Mouse (Mus musculus) CH12.LX (cell line): ENCODE results near the gene Hlcs.

Source experiments
- CTCF ChIP-seq, 2 experiments: IDR thresholded peaks in 1 of 2; conservative IDR thresholded peaks in 1 of 2; 2 replicates each; pipeline ENCODE4 v1.5.1; 2011 to 2012; ENCODE audit warnings: low read depth in 2 of 2, low read length in 2 of 2, improper control_type of control experiment in 1 of 2, inconsistent platforms in 1 of 2, mild to moderate bottlenecking in 1 of 2, moderate library complexity in 1 of 2
- EP300 ChIP-seq: IDR thresholded peaks from 2 replicates; pipeline ENCODE4 v1.6.1; 2011; ENCODE audit warnings: low read length, improper control_type of control experiment
- IRF4 ChIP-seq: IDR thresholded peaks from 2 replicates; pipeline ENCODE4 v1.6.1; 2014; ENCODE audit warnings: low read depth, mild to moderate bottlenecking, inconsistent platforms, low read length, improper control_type of control experiment
- JUN ChIP-seq: IDR thresholded peaks from 2 replicates; pipeline ENCODE4 v1.6.1; 2011; ENCODE audit warnings: low read depth, mild to moderate bottlenecking, low read length, improper control_type of control experiment, moderate library complexity; ENCODE audit not compliant: insufficient read depth
- KAT2A ChIP-seq: IDR thresholded peaks from 2 replicates; pipeline ENCODE4 v1.6.1; 2012; ENCODE audit warnings: low read length, improper control_type of control experiment, inconsistent platforms; ENCODE audit not compliant: insufficient replicate concordance
- MAX ChIP-seq: IDR thresholded peaks from 2 replicates; pipeline ENCODE4 v1.6.1; 2011; ENCODE audit warnings: low read length, improper control_type of control experiment
- MAZ ChIP-seq: IDR thresholded peaks from 2 replicates; pipeline ENCODE4 v1.6.1; 2012; ENCODE audit warnings: low read depth, mild to moderate bottlenecking, inconsistent platforms, low read length, improper control_type of control experiment, moderate library complexity
- MYC ChIP-seq: IDR thresholded peaks from 2 replicates; pipeline ENCODE4 v1.6.1; 2011; ENCODE audit warnings: low read depth, mild to moderate bottlenecking, improper control_type of control experiment, low read length
- POLR2AphosphoS2 ChIP-seq: IDR thresholded peaks from 2 replicates; pipeline ENCODE4 v1.6.1; 2011; ENCODE audit warnings: low read depth, low read length, improper control_type of control experiment
- SIN3A ChIP-seq: IDR thresholded peaks from 2 replicates; pipeline ENCODE4 v1.6.1; 2012; ENCODE audit warnings: low read length, improper control_type of control experiment, inconsistent platforms
- UBTF ChIP-seq: IDR thresholded peaks from 2 replicates; pipeline ENCODE4 v1.6.1; 2012; ENCODE audit warnings: low read depth, mild to moderate bottlenecking, inconsistent platforms, low read length, improper control_type of control experiment, moderate library complexity
- ZKSCAN1 ChIP-seq: IDR thresholded peaks from 2 replicates; pipeline ENCODE4 v1.6.1; 2012; ENCODE audit warnings: low read depth, inconsistent platforms, low read length, improper control_type of control experiment, borderline replicate concordance

GRCm38 (mm10) chr16:94094251-94095108 is 218.9 kb downstream of the Hlcs start:
- TF ChIP-seq UBTF (no peak), POLR2AphosphoS2 (no peak), MAZ (no peak), ZKSCAN1 (no peak), SIN3A (no peak), MAX (no peak), JUN (no peak), KAT2A (no peak), MYC (no peak), IRF4 (no peak), CTCF (conservative IDR thresholded peaks at IDR 0.05 in 1 of 2, IDR thresholded peaks at IDR 0.05 in 1 of 2; ENCODE audit: low read depth in 2 of 2, low read length in 2 of 2) (no peak), EP300 (no peak)
